Mouse (Mus musculus): Measurements from ENCODE around the gene Dlg2. TPM values are rescaled to one million over a fixed set of nuclear protein-coding genes. Genes with fewer than 3 reads are reported as not detected.

Gene Dlg2
- polyA plus RNA-seq, 1 experiment from 2014 or later = 10.0 TPM

DNA sequence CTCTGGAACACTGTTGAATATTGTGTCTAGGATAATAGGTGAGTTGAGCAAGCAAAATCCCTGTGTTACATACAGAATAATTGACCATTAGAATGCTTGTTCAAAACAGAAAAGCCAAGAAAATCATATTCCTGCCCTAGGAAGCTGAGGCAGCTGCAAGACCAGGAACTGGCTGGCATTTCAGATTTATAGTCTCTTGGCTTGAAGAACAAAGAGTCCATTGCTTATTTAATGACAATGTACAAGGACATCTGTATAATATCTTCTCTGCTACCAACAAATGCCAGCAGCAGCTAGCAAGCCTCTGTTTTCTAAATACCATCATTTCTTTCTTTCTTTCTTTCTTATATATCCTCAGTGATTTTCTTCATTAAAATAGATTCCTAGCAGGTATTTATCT lies 1243.8 kb downstream of the Dlg2 start:
- H3K9me3 ChIP-seq (ENCODE audit: control insufficient read depth, low read length) = no peaks in the 10 kb centered on the region
- no peak overlapping the region for H3K4me2 ChIP-seq (ENCODE audit: low read length)
- H3K9ac ChIP-seq (ENCODE audit: low read length) = no peak overlapping the region
- H3K4me3 ChIP-seq (ENCODE audit: control insufficient read depth in 1 of 2, insufficient read depth in 1 of 2, low read depth in 1 of 2, low read length in 2 of 2) = no peak overlapping the region
- ATAC-seq (ENCODE audit: insufficient number of reproducible peaks, insufficient read depth, low FRiP score, low read depth) = no peak
- no peaks in the 10 kb centered on the region for H3K4me1 ChIP-seq (ENCODE audit: control insufficient read depth in 2 of 2, insufficient read depth in 2 of 2, low read length in 2 of 2)
- H3K27ac ChIP-seq (replicated peaks in 1 of 2; ENCODE audit: control insufficient read depth in 1 of 2, insufficient read depth in 1 of 2, low read depth in 2 of 2, low read length in 2 of 2) = no peak overlapping the region
- H3K36me3 ChIP-seq (ENCODE audit: control insufficient read depth, insufficient read depth, low read length) = no peaks in the 10 kb centered on the region
- H3K27me3 ChIP-seq (ENCODE audit: control insufficient read depth, insufficient read depth, low read length) = no peaks in the 10 kb centered on the region

DNA sequence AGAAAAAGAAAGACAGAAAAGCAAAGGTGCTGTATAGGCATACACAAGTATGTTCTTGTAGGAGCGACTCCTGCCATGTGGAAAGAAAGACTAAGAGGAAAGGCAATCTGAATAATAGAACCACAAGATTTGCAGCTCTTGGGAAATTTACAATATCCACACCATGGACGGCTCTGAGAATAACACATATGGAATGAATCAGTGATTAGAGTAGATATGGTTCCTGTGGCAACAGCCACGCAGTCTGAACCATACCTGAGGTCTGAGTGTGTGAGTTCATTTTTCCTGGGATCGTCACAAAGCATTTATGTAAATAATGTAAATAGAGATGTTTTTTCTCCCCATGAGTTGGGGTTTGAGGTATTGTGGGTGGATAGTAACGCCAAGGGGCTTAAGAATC lies 1247.9 kb downstream of the Dlg2 start:
- Histone ChIP-seq H3K4me1 (ENCODE audit: control insufficient read depth in 2 of 2, insufficient read depth in 2 of 2, low read length in 2 of 2) (no peaks in the 10 kb centered on the region), H3K9me3 (ENCODE audit: control insufficient read depth, low read length) (no peaks in the 10 kb centered on the region), H3K4me2 (ENCODE audit: low read length) (no peak overlapping the region), H3K36me3 (ENCODE audit: control insufficient read depth, insufficient read depth, low read length) (no peaks in the 10 kb centered on the region), H3K27me3 (ENCODE audit: control insufficient read depth, insufficient read depth, low read length) (no peaks in the 10 kb centered on the region), H3K9ac (ENCODE audit: low read length) (no peak overlapping the region), H3K4me3 (ENCODE audit: control insufficient read depth in 1 of 2, insufficient read depth in 1 of 2, low read depth in 1 of 2, low read length in 2 of 2) (no peak overlapping the region), H3K27ac (replicated peaks in 1 of 2; ENCODE audit: control insufficient read depth in 1 of 2, insufficient read depth in 1 of 2, low read depth in 2 of 2, low read length in 2 of 2) (no peak overlapping the region)
- 75% methylated on average over 5 of the region's 5 CpGs for WGBS
- no peak for ATAC-seq (ENCODE audit: insufficient number of reproducible peaks, insufficient read depth, low FRiP score, low read depth)

DNA sequence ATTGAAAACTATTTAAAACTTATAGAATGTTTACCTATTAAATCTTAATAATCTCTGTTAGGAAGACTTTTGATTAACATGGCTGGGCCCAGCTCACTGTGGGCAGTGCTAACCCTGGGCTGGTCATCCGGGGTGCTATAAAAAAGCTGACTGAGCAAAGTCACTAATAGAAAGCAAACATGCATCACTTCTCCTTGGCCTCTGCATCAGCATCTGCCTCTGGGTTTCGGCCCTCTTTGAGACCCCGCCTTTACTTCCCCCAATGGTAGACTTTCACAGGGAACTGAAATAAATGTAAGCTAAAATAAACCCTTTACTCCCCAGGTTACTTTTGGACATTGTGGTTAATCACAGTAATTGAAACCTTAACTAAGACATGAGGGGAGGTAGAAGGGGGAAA lies 1264.3 kb downstream of the Dlg2 start:
- H3K4me1 ChIP-seq (ENCODE audit: control insufficient read depth in 2 of 2, insufficient read depth in 2 of 2, low read length in 2 of 2) = no peaks in the 10 kb centered on the region
- H3K4me3 ChIP-seq (ENCODE audit: control insufficient read depth in 1 of 2, insufficient read depth in 1 of 2, low read depth in 1 of 2, low read length in 2 of 2) = no peak overlapping the region
- H3K4me2 ChIP-seq (ENCODE audit: low read length) = no peak overlapping the region
- H3K27me3 ChIP-seq (ENCODE audit: control insufficient read depth, insufficient read depth, low read length) = no peaks in the 10 kb centered on the region
- 80% methylated on average over 3 of the region's 3 CpGs for WGBS
- no peak overlapping the region for H3K9ac ChIP-seq (ENCODE audit: low read length)
- no peak for ATAC-seq (ENCODE audit: insufficient number of reproducible peaks, insufficient read depth, low FRiP score, low read depth)
- no peaks in the 10 kb centered on the region for H3K9me3 ChIP-seq (ENCODE audit: control insufficient read depth, low read length)
- no peak overlapping the region for H3K27ac ChIP-seq (replicated peaks in 1 of 2; ENCODE audit: control insufficient read depth in 1 of 2, insufficient read depth in 1 of 2, low read depth in 2 of 2, low read length in 2 of 2)
- H3K36me3 ChIP-seq (ENCODE audit: control insufficient read depth, insufficient read depth, low read length) = no peaks in the 10 kb centered on the region

DNA sequence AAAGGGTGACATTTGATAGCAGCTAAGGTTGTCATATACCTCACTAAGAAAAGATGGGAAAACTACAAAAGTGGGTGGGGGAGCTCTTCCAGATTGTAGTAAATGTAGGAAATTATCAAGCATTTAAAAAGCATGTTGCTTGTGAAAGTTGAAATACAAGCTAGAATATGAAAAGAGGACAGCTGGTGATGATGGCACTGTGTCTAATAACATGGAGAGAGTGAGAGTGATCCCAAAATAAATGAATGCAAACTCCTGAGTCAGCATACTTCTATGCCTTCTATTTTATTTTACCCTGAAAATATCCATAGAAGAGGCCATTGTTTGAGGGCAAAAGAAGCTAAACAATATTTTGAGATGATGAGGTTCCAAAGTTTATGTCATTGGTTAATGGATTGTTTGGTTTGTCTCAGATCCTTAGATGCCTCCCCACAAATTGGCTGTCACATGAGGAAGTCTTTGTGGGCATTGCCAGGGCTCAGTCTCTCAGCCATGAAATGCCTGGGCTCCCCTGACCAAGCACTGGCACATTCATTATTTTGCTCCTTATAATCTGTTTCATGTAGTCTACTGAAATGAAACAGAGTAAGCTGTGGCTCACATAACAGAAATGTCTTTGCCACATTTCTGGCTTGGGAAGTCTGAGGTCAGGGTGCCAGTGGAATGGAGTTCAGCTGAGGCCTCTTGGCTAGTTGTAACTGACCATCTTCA lies 1276.8 kb downstream of the Dlg2 start:
- H3K4me1 ChIP-seq (ENCODE audit: control insufficient read depth in 2 of 2, insufficient read depth in 2 of 2, low read length in 2 of 2) = no peaks in the 10 kb centered on the region
- no peak overlapping the region for H3K9ac ChIP-seq (ENCODE audit: low read length)
- H3K4me2 ChIP-seq (ENCODE audit: low read length) = no peak overlapping the region
- H3K36me3 ChIP-seq (ENCODE audit: control insufficient read depth, insufficient read depth, low read length) = no peaks in the 10 kb centered on the region
- H3K9me3 ChIP-seq (ENCODE audit: control insufficient read depth, low read length) = no peaks in the 10 kb centered on the region
- no peak overlapping the region for H3K27ac ChIP-seq (replicated peaks in 1 of 2; ENCODE audit: control insufficient read depth in 1 of 2, insufficient read depth in 1 of 2, low read depth in 2 of 2, low read length in 2 of 2)
- no peak overlapping the region for H3K4me3 ChIP-seq (ENCODE audit: control insufficient read depth in 1 of 2, insufficient read depth in 1 of 2, low read depth in 1 of 2, low read length in 2 of 2)
- ATAC-seq (ENCODE audit: insufficient number of reproducible peaks, insufficient read depth, low FRiP score, low read depth) = no peak
- no peaks in the 10 kb centered on the region for H3K27me3 ChIP-seq (ENCODE audit: control insufficient read depth, insufficient read depth, low read length)

DNA sequence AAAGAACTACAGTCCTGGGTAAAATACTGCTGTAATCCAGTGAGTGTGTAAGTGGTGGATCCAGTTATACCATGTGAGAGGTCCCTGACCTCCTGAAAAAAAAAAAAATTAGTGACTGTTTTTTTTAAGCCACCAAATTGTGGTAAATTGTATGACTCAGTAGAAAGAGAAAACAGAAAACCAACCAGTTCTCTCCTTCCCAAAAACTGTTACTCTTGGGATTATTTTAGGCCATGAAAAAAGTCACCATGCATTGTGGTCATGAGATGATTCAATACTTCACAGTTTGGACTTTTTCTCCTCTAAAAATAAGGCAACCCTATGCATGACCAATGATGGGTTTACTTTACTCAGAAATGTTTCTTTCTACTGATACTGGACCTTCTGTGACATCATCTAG lies 1291.2 kb downstream of the Dlg2 start:
- no peak overlapping the region for H3K27ac ChIP-seq (replicated peaks in 1 of 2; ENCODE audit: control insufficient read depth in 1 of 2, insufficient read depth in 1 of 2, low read depth in 2 of 2, low read length in 2 of 2)
- H3K9ac ChIP-seq (ENCODE audit: low read length) = no peak overlapping the region
- no peaks in the 10 kb centered on the region for H3K9me3 ChIP-seq (ENCODE audit: control insufficient read depth, low read length)
- H3K4me3 ChIP-seq (ENCODE audit: control insufficient read depth in 1 of 2, insufficient read depth in 1 of 2, low read depth in 1 of 2, low read length in 2 of 2) = no peak overlapping the region
- no peak for ATAC-seq (ENCODE audit: insufficient number of reproducible peaks, insufficient read depth, low FRiP score, low read depth)
- no peaks in the 10 kb centered on the region for H3K36me3 ChIP-seq (ENCODE audit: control insufficient read depth, insufficient read depth, low read length)
- H3K27me3 ChIP-seq (ENCODE audit: control insufficient read depth, insufficient read depth, low read length) = no peaks in the 10 kb centered on the region
- no peak overlapping the region for H3K4me2 ChIP-seq (ENCODE audit: low read length)
- H3K4me1 ChIP-seq (ENCODE audit: control insufficient read depth in 2 of 2, insufficient read depth in 2 of 2, low read length in 2 of 2) = no peaks in the 10 kb centered on the region

DNA sequence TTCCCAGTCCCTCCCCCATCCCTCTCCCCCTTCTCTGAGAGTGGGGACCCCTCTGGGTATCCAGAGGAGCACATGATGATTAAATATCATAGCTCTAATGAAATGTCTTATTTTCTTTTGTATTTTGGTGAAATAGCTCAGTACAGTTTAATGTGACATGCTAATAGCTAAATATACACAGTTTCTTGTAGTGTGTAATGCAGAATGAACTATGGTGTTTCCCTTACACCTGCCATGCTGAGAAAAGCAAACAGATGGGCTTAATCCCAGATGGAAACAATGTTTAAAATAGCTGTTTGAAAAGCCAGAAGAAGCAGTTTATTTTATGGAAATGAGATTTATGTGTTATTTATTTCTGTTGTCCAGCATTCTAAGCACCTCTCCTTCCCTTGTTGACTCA lies 1302.2 kb downstream of the Dlg2 start:
- Histone ChIP-seq H3K4me2 (ENCODE audit: low read length) (no peak overlapping the region), H3K27me3 (ENCODE audit: control insufficient read depth, insufficient read depth, low read length) (no peaks in the 10 kb centered on the region), H3K4me3 (ENCODE audit: control insufficient read depth in 1 of 2, insufficient read depth in 1 of 2, low read depth in 1 of 2, low read length in 2 of 2) (no peak overlapping the region), H3K4me1 (ENCODE audit: control insufficient read depth in 2 of 2, insufficient read depth in 2 of 2, low read length in 2 of 2) (no peaks in the 10 kb centered on the region), H3K27ac (replicated peaks in 1 of 2; ENCODE audit: control insufficient read depth in 1 of 2, insufficient read depth in 1 of 2, low read depth in 2 of 2, low read length in 2 of 2) (no peak overlapping the region), H3K9me3 (ENCODE audit: control insufficient read depth, low read length) (no peaks in the 10 kb centered on the region), H3K9ac (ENCODE audit: low read length) (no peak overlapping the region), H3K36me3 (ENCODE audit: control insufficient read depth, insufficient read depth, low read length) (no peaks in the 10 kb centered on the region)
- ATAC-seq (ENCODE audit: insufficient number of reproducible peaks, insufficient read depth, low FRiP score, low read depth) = no peak

DNA sequence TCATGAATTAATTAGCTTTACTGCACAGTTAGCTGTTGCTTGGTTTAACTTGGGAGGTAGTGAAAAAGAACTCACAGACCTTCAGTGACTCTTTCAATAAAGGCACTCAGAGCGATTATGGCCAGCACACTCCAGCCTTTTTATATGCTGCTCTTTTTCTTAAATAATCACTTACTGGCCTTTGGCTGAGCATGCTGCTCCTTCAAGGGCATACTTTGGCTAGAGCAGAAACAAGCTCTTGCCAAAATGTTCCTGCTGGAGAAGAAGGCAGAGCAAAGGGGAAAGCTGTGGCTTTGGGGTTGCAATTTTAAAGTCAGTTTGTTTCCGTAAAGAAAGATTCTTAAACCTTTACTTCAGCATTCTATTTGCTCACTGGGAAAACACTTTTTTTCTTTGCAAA lies 1308.1 kb downstream of the Dlg2 start:
- no peaks in the 10 kb centered on the region for H3K36me3 ChIP-seq (ENCODE audit: control insufficient read depth, insufficient read depth, low read length)
- no peak overlapping the region for H3K4me3 ChIP-seq (ENCODE audit: control insufficient read depth in 1 of 2, insufficient read depth in 1 of 2, low read depth in 1 of 2, low read length in 2 of 2)
- H3K4me1 ChIP-seq (ENCODE audit: control insufficient read depth in 2 of 2, insufficient read depth in 2 of 2, low read length in 2 of 2) = no peaks in the 10 kb centered on the region
- WGBS = 86% methylated on average over 2 of the region's 2 CpGs
- no peak overlapping the region for H3K4me2 ChIP-seq (ENCODE audit: low read length)
- ATAC-seq (ENCODE audit: insufficient number of reproducible peaks, insufficient read depth, low FRiP score, low read depth) = no peak
- H3K9ac ChIP-seq (ENCODE audit: low read length) = no peak overlapping the region
- no peaks in the 10 kb centered on the region for H3K9me3 ChIP-seq (ENCODE audit: control insufficient read depth, low read length)
- no peak overlapping the region for H3K27ac ChIP-seq (replicated peaks in 1 of 2; ENCODE audit: control insufficient read depth in 1 of 2, insufficient read depth in 1 of 2, low read depth in 2 of 2, low read length in 2 of 2)
- no peaks in the 10 kb centered on the region for H3K27me3 ChIP-seq (ENCODE audit: control insufficient read depth, insufficient read depth, low read length)

DNA sequence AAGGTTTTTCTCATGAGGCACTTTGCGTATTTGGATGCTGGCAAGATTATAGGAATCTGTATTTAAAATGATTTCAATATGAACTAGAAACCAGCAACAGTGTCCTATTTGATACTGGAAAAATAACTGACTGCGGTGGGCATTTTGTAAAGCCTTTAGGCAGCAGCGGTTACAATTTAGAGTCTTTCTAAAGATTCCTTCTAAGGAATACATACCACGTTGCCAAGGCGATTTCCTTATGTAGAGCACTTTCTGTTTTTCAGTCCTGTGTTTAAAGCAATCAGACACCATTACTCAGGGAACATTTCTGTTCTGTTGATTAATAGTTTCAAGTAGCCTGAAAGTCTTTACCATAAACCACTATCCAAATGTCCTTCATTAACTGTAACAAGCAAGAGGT lies 1309.0 kb downstream of the Dlg2 start:
- H3K36me3 ChIP-seq (ENCODE audit: control insufficient read depth, insufficient read depth, low read length) = no peaks in the 10 kb centered on the region
- H3K9me3 ChIP-seq (ENCODE audit: control insufficient read depth, low read length) = no peaks in the 10 kb centered on the region
- no peaks in the 10 kb centered on the region for H3K4me1 ChIP-seq (ENCODE audit: control insufficient read depth in 2 of 2, insufficient read depth in 2 of 2, low read length in 2 of 2)
- ATAC-seq (ENCODE audit: insufficient number of reproducible peaks, insufficient read depth, low FRiP score, low read depth) = no peak
- H3K9ac ChIP-seq (ENCODE audit: low read length) = no peak overlapping the region
- no peak overlapping the region for H3K4me2 ChIP-seq (ENCODE audit: low read length)
- 81% methylated on average over 5 of the region's 5 CpGs for WGBS
- no peak overlapping the region for H3K27ac ChIP-seq (replicated peaks in 1 of 2; ENCODE audit: control insufficient read depth in 1 of 2, insufficient read depth in 1 of 2, low read depth in 2 of 2, low read length in 2 of 2)
- H3K4me3 ChIP-seq (ENCODE audit: control insufficient read depth in 1 of 2, insufficient read depth in 1 of 2, low read depth in 1 of 2, low read length in 2 of 2) = no peak overlapping the region
- H3K27me3 ChIP-seq (ENCODE audit: control insufficient read depth, insufficient read depth, low read length) = no peaks in the 10 kb centered on the region
